Mouse (Mus musculus) telencephalon, adult 2 months (tissue): ENCODE measurements at regions not wholly inside any gene's neighbourhood (a gene's known extent, or its start where the extent isn't known, plus 50 kb on each side); places are given as distances from the start of the nearest gene placed in this dataset.

ENCODE experiments used
- DNase-seq: peaks from one replicate; pipeline ENCODE4 v3.0.0-alpha.2; 2011; ENCODE audit warnings: low read depth, low spot score

DNA sequence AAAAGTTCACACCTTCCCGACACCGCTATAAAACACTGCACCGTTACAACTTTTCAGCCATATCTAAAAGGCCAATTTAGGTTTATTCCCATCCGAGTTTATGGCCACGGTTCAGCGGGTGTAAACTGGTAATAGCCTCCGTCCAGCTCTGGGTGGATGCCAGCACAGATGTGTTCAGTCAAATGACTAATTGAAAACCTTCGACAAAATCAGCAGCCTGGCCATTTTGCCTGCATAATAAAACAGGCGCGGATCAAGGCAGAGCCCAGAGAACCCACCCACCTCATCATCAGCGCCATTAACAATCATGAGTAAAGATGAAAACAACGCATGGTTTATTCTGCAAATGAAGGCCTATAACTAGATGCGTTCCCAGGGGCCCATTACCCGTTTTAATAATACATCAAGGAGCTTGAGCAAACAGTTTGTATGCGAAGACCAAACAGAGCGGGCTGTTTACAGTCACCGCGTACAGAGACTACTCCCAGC, 172.1 kb upstream of the Irx3 start:
- DNase-seq, result no peak

DNA sequence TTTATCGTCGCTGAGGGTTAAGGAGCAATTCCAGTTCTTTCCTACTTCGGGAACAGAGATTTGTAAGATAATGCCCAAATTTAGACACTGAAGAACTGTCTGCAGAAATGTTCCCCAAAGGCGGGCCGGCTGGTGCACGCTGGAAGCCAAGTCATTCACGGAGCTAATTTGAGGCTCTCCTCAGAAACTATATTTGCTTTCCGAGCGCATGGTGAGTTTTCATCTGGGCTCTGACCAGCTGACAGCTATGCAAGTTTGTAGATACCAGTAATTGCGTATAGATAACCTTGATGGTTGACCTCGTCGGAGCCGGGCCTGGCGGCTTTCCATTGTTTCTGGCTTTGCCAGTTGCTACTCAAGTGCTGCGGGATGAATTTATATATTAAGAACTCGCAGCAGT, 165.5 kb upstream of the Irx3 start:
- DNase-seq, result peak; percentile 11

DNA sequence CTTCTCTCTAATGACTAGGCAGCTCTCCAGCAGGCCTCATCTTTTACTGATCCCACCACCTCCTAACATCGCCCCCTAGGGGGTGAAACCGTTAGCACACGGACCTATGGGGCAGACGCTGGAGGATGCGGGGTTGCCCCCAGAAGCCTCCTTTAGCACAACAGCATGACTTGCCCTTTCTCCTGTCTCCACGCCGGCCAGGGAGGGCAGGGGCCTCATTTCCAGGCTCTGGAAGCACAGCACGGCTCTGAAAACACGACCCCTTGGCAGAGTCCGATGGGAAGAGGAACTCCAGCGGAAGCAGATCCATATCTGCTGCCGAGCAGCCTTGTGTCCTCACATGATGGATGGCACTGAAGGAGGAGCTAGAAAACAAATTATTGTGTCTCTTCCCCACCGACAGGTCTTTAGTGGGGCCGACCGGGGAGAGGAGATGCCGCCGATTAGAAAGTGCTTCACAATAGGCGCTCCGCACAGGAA, 165.1 kb upstream of the Irx3 start:
- no peak for DNase-seq

DNA sequence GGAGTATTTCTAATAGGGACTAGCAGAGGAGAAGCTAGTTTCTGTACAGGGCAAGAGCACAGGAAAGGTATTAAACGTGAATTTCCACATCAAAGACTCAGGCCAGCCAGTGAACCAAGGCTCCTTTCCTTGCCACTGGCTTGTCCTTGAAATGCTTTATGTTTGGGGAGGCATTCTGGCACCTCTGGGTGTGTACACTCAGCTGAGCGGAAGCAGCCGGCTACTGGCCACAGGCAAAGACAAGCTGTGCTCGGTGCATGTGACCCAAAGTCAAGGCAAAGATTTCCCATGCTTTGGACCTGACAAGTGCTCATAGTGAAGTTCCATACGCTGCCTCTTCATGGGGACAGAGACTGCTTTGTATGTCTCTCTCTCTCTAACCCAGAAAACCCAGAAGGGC, 159.8 kb upstream of the Irx3 start:
- DNase-seq, result no peak

DNA sequence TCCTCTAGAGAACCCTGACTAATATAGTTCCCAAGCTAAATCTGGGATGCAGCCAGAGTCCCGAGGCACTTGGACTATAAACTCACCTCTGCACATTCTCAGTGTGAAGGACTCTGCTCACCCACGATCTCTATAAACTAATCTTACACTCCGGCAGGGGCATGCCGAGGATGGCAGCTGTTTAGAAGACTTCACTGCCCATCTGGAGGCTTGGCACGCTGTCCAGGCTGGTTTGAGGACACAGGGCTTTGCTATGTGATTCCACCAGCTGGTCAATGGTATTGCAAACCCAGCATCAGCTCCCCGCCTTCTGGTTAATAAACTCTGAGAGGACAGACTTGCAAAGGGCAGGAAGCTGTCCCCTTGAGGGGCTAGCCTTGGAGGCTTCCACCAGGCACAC, 153.3 kb upstream of the Irx3 start:
- no peak for DNase-seq

DNA sequence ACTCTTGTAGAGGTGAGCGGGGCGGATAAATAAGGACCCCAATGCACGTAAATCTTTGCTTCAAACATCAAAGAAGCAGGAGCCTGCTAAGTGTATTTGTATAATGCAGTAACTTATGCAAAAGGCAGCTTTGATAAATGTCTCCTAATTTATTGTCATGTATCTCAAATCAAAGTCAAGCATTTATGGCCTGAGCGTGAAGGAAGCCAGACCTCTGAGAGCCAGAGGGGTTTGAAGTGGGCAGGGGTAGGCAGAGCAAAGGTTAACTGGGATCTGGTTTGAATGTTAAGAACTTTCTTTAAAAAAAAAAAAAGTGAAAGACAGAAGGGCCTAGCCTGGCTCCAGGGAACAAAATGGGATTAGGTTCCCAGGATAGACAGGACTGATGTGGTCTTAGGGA, 151.1 kb upstream of the Irx3 start:
- no peak for DNase-seq

DNA sequence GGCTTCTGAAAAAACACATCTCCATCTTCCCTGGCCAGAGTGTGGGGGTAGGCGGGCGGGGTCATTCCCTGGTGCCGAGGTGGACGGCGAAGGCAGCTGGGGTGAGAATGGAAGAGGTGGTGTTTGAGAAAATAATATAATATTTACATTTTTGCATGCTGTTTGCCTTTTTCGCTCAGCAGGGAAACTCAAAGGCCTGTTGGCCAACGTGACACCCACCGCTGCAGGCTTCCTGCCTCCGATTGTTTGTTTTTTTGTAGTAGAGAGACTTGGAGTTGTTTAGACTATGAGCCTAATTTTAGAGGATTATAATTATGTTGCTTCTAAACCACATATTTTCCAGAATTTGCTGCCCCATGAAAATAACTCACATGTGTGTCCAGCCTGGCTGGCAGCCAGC, 147.2 kb upstream of the Irx3 start:
- no peak for DNase-seq

DNA sequence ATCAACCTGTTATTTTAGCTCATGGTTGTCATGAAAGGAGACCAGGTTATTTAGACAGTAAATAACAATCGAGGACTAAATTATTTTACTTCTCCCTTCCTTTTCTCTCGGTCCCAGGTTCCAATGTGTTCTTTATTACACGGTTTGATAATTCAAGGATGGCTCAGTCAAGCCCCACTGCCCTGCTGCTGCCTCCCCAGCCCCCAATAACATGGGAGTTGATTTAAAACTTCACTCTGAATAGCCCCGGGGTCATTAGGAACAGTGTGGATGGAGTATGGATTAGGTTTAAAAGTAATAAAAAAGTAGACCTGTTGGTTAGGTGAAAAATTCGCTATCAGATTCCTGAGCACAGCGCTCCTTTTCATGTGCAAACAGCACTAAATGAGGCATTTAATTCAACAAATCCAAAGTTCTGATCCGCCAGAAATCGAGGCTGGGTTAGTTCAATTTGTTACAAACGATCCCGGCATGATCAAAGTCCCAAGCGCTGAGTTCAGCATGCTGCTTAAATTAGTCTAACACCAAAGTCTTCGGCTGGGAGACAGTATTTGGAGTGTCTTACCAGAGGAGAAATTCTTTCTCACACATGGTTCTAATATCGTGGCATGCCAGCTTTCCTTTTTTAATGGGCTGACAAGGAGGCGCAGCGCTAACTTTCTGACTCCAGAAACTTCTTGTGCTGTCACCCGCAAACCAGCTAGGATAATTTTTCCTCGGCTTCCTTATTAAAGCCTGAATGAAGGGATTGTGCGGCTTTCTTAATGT, 146.5 kb upstream of the Irx3 start:
- DNase-seq, result no peak

DNA sequence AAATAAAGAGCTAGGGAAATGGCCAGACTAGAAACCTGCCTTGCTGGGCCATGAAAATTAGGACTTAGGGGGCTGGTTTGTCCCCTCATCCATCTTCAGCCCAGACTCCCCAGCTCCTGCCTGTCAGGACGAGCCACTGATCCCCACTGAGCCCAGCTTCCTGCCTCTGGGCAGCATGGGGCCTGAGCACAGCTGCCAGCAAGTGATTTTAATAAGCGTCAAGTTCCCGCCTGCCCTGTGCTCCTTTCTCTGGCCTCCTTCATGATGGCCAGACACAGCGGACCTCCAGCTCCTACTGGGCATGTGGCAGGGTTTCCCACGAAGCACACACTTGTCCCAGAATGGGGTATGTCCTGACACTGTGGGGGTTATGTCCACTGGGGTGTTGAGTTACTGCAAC, 139.1 kb upstream of the Irx3 start:
- DNase-seq, result no peak

DNA sequence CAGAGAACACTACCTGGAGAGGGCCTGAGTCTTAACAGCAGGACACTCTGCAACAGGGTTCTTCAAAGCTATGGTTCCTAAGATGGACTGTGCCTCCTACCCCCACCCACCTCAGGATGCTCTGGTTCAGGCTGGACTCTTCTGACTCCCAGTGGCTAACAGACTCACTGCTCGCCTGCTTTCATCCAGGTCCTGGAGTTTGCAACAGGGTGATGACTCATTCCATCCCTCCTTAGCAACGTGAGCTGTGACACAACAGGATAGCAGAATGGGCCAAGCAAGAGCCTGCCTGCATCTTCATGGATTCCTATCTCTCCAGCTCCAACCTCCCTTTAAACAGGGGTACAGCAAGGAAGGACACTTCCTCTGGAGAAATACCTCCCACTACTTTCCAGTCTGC, 135.4 kb upstream of the Irx3 start:
- no peak for DNase-seq

DNA sequence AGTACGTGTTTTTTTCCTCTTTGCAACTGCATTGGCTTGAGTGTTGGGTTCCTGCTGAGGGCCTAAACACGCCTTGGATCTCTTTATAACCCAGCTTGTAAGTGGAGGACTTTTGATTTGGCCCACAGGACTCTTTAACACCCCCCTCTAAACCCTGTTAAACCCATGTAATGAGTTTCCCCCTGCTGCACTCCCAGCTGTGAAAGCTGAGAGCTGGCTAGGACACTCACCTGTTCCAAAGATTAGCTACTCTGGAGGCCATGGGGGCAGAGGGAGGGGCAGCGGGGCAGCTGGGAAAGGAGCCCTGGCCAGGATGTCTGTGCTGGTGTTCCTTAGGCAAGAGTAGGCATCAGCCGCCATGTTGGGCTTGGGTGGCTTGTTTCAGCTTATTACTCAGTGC, 128.7 kb upstream of the Irx3 start:
- DNase-seq, result no peak

DNA sequence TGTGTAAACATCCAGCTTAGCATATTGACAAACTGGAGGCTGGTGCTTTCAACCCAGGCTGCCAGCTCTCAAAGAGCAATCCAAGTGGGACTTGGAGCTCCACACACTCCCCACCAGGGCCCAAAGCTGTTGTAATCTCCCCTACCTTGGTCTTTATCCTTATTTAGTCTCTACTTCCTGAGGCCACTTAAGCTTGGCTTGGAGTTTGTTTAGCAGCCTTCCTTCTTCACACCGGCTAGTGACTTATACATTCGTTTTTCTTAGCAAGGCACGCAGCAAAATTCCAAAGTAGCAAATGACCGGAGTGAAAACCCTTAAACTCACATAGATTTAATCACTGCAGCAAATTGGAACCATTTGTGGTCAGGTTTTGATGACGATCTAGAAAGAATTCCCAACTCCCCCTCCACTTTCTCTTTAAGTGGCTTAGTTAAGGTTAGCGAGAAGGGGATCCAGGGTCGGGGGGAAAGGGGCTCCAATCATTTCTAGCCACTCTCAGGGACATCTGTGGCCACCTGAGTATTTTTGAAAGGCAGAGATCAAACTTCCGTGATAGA, 124.2 kb upstream of the Irx3 start:
- DNase-seq, result no peak

DNA sequence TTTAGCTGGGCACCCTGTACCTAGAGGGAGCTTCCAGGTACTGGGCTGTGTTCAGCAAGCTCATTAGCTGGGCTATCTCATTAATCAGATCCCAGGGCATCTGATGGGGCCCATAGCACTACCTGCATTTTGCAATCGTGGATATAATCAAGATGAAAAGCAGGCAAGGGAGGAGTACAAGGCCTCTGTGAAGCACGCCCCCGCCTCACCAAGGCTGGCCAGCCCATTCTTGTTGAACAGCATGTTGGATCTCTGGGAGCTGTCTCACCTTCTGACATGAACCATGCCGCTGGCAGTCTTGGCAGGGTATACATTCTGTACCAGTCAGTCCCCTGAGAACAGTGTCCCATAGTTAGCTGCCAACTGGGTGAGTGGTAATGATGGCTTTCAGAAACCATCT, 122.3 kb upstream of the Irx3 start:
- no peak for DNase-seq

DNA sequence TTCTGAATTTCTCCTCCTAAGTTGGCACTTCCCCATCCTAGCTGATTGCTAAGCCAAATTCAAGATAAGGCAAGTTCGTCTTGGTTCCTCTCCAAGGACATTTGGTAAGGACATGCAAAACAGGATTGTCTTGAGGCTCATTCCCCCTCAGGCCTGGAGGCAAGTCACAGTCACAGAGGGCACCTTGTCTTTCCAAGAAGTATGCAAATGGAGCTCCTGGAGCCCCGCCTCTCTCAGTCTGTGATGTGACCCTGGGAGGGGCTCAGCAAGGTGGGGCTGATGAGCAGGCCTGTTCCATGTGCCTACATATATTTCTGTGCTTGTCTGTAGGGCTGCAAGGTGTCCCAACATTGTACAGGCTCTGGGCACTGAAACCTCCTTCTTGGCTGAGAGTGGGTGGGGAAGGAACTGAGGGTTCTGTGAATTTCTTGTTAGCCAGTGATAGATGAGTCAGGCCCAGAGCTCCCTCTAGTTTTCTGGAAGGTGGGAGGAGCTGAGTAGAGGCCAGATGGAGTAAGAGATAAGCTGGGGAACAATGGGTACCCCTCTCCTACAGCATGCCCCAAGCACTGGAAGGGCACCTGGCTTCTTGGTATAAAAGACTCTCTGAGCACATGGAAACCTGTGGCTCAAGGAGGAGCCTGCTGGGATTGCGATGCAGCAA, 120.5 kb upstream of the Irx3 start:
- peak; percentile 43 for DNase-seq

DNA sequence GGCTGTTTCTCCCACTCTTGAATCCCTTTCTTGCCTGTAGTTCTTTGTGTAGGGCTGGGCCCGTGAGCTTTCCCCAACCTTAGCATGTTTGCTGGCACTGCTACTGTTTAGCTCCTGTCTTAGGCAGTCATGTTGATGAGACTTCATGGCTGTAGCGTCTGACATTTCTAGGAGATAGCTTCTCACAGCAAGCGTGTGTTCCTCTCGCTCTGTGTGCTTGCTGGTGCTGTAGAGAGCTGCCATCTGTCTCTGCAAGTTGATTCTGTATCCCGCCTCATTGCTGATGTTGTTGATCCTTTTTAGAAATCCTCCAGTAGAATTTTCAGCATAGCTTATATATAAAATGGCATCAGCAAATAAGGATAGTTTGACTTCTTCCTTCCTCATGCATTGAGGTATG, 116.0 kb upstream of the Irx3 start:
- peak; percentile 32 for DNase-seq

DNA sequence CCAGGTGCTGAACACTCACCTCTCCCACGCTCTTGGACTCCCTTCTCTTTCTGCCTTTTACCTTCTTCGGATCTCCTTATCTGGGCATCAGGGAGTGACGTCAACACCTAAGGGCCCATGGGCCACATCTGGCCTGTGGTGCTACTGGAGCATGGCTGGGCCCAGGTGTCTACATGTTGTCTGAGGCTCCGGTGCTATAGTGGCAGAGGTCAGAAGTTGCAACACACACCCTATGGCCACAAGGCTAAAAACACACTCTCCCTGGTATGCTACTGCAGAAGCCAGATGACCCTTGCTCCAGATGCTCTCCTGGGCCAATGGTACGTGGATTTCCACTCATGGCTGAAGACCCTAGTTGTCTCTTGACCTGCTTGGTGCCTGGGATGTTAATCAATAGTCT, 112.1 kb upstream of the Irx3 start:
- no peak for DNase-seq

DNA sequence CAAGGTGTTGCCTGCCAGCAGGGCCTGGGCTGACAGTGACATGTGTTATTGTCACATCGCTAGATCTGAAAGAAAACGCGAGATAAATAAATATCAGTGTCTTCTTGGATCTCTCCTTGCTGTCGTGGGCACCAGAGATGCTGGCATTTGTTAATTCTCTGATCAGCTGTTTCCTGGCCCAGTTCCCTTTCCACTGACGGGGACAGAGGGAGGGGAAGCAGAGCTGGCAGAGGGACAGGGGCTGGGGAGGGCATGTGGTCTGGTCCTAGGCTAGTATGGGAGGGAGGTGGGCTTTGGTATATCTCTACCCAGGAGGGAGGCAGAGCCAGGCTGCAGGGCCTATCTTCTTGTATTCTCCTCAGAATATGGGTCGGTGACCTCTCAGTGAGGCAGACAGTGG, 111.3 kb upstream of the Irx3 start:
- no peak for DNase-seq

DNA sequence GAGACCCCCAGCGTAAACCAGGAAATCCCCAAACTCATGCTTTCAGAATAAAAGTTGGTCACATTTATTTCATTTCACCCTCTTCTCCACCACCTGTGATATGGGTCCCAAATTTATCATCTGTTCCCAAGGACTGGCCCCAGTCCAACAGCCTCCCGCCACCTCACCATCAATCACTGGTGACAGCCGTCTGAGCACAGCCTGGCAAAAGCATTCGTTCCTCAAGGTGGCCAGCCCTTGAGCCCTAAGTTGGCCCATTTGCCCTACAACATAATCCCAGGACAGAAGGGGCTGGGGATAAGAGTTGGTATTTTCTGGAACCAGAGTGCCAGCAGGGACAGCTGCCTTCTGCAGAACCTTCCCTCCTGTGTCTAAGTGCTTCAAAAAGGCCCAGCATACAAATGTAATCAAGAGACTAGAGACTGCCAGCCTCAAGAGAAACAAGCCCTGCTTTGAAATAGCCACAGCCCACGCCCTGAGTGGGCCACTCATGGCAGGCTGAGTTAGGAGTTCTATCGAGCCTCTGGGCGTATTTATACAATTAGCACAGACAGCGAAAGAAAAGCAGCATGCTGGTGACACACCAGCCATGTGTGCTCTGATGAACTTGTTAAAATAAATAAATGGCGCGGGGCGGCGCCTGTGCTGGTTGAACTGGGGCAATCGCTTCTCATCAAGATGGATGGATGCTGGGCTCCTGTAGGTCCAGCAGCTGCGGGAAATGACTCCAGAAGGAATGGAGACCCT, 107.9 kb upstream of the Irx3 start:
- DNase-seq, result peak; percentile 28

DNA sequence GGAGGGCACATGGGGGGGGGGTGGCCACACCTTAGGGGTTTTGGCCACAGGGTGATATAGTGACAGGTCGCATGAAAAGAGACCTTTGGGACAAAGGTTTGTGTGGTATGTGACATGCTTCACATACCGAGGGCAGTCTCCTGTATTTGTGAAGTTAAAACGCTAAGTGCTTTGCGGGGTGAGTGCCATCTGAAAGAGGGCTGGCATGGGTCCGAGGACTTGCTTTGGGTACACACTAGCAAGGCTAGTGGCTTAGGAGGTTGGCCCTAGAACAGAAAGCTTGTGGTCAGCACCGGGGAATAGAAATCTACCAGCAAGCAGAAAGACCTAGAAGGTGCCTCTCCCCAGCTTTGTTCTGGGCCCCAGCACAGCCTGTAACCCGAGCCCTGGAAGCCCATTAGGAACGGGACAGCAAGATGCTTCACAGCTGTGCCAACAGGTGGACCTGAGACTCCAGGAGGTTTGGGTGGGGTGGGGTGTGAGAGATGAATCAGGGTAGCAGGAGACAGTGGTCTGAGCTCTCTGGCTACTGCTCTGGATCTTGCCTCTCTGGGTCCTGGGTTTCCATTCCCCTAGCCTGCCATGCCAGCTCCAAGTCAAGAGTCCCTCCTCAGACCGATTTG, 107.0 kb upstream of the Irx3 start:
- DNase-seq, result no peak

DNA sequence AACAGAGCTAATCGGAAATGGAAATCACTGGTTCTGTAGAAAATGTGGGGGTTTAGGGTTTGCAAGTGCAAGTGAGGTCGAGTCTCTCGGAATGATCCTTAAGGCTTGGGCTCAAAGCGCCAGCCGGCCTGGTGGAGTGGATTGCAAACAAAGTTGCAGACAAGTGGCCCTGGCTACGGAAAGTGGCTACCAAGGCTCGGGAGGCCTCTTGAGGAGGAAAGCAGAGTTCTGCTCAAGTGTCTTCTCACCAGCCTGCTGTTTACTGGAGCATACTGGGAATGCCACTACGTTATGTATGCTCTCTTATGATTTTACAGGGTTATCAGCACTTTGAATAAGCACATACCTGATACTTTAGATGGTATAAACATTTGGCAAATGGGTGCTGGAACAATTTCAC, 105.3 kb upstream of the Irx3 start:
- DNase-seq, result no peak

DNA sequence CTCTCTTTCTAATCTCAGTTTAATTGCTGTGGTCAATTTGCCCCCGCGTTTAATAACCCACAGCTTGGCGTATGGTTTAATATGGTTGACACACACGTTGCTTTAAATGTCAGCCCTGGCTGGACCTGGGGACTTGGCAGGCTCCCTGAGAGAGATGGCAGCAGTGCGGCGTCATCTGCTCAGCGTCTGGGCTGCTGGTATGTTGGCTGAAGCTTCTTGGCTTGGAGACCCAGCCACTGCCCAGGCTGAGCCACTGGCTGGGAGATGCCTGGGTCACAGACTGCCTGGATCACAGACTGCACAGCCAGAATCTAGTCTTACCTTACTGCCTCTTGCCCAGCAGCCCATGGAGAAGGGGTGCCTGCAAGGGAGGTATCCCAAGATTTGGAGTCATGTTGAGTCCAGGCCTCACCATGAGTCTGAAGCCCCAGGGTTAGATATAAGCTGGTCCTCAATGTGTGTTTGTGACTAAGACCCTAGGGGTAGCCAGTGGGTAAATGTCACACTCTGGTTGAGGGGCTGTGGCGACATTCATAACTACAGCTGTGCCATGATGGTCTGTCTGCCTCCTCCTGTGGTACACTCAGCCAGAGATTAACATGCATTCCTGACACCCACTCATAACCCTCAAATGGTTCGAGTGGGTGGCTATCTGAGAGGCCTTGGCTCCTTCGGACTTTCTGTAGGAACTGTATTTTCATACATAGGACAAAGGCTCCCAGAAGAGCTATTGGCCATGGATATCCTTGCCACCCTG, 99.8 kb upstream of the Irx3 start:
- no peak for DNase-seq
